Mouse (Mus musculus) E14TG2a.4 (cell line): ENCODE measurements around the gene Gm20388.

Experiments used
- CTCF ChIP-seq: conservative IDR thresholded peaks from 2 replicates; pipeline ENCODE4 v1.5.1; 2014; ENCODE audit warnings: low read length
- POU5F1 ChIP-seq: IDR thresholded peaks from 2 replicates; pipeline ENCODE4 v1.6.1; 2014; ENCODE audit warnings: low read length, borderline replicate concordance

DNA sequence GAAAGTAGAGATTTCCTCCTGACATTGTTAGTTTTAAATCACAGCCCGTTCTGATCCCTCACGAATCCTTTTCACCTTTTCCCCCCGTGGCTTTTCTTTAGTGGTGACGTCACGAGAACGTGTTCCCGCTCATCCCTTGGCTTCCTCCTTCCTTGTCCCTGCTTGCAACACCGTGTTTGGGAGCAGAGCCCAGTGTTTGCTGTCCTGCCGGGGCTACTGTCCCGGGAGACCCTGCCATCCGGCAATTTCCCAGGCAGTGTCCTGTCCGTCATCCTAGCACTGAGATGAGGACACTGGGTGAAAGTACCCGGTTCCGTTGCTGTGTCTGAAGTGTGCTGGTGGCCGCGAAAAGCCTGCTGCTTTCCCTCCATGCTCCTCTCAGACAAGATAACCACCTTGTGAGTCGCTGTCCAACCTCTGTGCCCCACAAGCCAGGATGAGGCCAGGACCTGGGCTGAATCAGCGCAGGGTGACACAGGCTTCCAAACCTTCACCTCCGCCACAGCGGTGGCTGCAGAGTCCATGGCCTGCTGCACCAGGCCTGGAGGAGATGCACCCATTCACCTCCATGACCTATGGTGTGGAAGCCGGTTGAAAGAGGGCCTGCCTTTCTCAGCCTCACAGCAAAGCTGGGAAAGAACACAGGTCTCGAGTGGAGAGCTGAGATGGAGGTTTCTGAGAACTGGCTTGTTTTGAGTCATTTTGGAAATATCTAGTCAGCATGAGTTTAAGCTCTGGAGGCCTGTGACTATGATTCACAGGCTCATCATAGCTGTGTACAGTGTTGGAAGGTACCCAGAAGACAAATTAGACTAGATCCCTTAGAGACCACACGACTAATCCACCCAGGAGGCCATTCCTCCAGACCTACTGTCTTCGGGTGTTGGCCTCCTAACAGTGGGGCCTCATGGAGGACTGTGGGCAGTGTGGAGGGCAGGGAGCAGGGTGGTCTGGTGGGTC lies 4367.6 kb downstream of the Gm20388 start:
- no peak for TF ChIP-seq CTCF
- no peak for TF ChIP-seq POU5F1
